Mouse (Mus musculus): ENCODE results near the gene Arfgef2. TPM values are rescaled to one million over a fixed set of nuclear protein-coding genes. Genes with fewer than 3 reads are reported as not detected.
A peak's percentile ranks its signal among the peaks of the same experiment; 100 is the strongest.

Gene Arfgef2
- polyA plus RNA-seq, 1 experiment from 2014 or later = 11.1 TPM

- Histone ChIP-seq H3K4me3 (no peak overlapping the region), H3K4me2 (no peak overlapping the region), H3K9ac (no peak overlapping the region), H3K4me1 (replicated peaks) (peaks cover 15% of the 10 kb centered on the region), H3K36me3 (no peaks in the 10 kb centered on the region), H3K9me3 (replicated peaks) (no peaks in the 10 kb centered on the region), H3K27me3 (replicated peaks) (no peaks in the 10 kb centered on the region), H3K27ac (ENCODE audit: poor library complexity, severe bottlenecking) (no peak overlapping the region)
- ATAC-seq (ENCODE audit: insufficient number of reproducible peaks, low FRiP score) = no peak
- WGBS = 88% methylated on average over 5 of the region's 5 CpGs
Measured at GRCm38 (mm10) chr2:166809499-166809898, 4.1 kb downstream of the Arfgef2 start.

- H3K27me3 ChIP-seq (replicated peaks) = no peaks in the 10 kb centered on the region
- no peak overlapping the region for H3K4me3 ChIP-seq
- peaks cover 15% of the 10 kb centered on the region for H3K4me1 ChIP-seq (replicated peaks)
- 88% methylated on average over 10 of the region's 10 CpGs for WGBS
- no peak for ATAC-seq (ENCODE audit: insufficient number of reproducible peaks, low FRiP score)
- no peak overlapping the region for H3K4me2 ChIP-seq
- H3K36me3 ChIP-seq = no peaks in the 10 kb centered on the region
- no peaks in the 10 kb centered on the region for H3K9me3 ChIP-seq (replicated peaks)
- H3K27ac ChIP-seq (ENCODE audit: poor library complexity, severe bottlenecking) = no peak overlapping the region
- no peak overlapping the region for H3K9ac ChIP-seq
Measured at GRCm38 (mm10) chr2:166810821-166811220, 5.4 kb downstream of the Arfgef2 start.

GRCm38 (mm10) chr2:166818463-166819143, 13.2 kb downstream of the Arfgef2 start:
- Histone ChIP-seq H3K36me3 (peaks cover 5% of the 10 kb centered on the region; the same call in 1 of the 2 replicates), H3K9me3 (replicated peaks) (no peaks in the 10 kb centered on the region), H3K9ac (no peak overlapping the region), H3K4me3 (no peak overlapping the region), H3K27ac (ENCODE audit: poor library complexity, severe bottlenecking) (no peak overlapping the region), H3K4me1 (replicated peaks) (peaks cover 49% of the 10 kb centered on the region), H3K4me2 (no peak overlapping the region), H3K27me3 (replicated peaks) (no peaks in the 10 kb centered on the region)
- ATAC-seq (ENCODE audit: insufficient number of reproducible peaks, low FRiP score) = no peak
- 81% methylated on average over 9 of the region's 9 CpGs for WGBS

GRCm38 (mm10) chr2:166819849-166820248, 14.5 kb downstream of the Arfgef2 start:
- peaks cover 5% of the 10 kb centered on the region; the same call in 1 of the 2 replicates for H3K36me3 ChIP-seq
- peaks cover 49% of the 10 kb centered on the region for H3K4me1 ChIP-seq (replicated peaks)
- no peaks in the 10 kb centered on the region for H3K9me3 ChIP-seq (replicated peaks)
- no peak overlapping the region for H3K4me2 ChIP-seq
- no peak overlapping the region for H3K27ac ChIP-seq (ENCODE audit: poor library complexity, severe bottlenecking)
- H3K27me3 ChIP-seq (replicated peaks) = no peaks in the 10 kb centered on the region
- no peak overlapping the region for H3K4me3 ChIP-seq
- no peak overlapping the region; the same call in 1 of the 2 replicates for H3K9ac ChIP-seq
- no peak for ATAC-seq (ENCODE audit: insufficient number of reproducible peaks, low FRiP score)
- 74% methylated on average over 8 of the region's 8 CpGs for WGBS

GRCm38 (mm10) chr2:166820844-166821243, 15.5 kb downstream of the Arfgef2 start:
- Histone ChIP-seq H3K9ac (peak overlapping the region; percentile 5), H3K4me3 (no peak overlapping the region), H3K4me1 (replicated peaks) (peaks cover 49% of the 10 kb centered on the region), H3K36me3 (peaks cover 5% of the 10 kb centered on the region; the same call in 1 of the 2 replicates), H3K4me2 (peak overlapping the region; percentile 11; the same call in 1 of the 2 replicates), H3K9me3 (replicated peaks) (no peaks in the 10 kb centered on the region), H3K27ac (ENCODE audit: poor library complexity, severe bottlenecking) (0 out of 2 replicates have a peak overlapping the region, but pooled peaks have one; percentile 42), H3K27me3 (replicated peaks) (no peaks in the 10 kb centered on the region)
- 31% methylated on average over 2 of the region's 2 CpGs for WGBS
- no peak; the same call in 1 of the 2 replicates for ATAC-seq (ENCODE audit: insufficient number of reproducible peaks, low FRiP score)

- H3K27me3 ChIP-seq (replicated peaks) = no peaks in the 10 kb centered on the region
- no peak overlapping the region for H3K9ac ChIP-seq
- H3K36me3 ChIP-seq = peaks cover 5% of the 10 kb centered on the region; the same call in 1 of the 2 replicates
- 66% methylated on average over 3 of the region's 3 CpGs for WGBS
- no peak for ATAC-seq (ENCODE audit: insufficient number of reproducible peaks, low FRiP score)
- no peak overlapping the region for H3K27ac ChIP-seq (ENCODE audit: poor library complexity, severe bottlenecking)
- H3K4me2 ChIP-seq = no peak overlapping the region
- peaks cover 49% of the 10 kb centered on the region for H3K4me1 ChIP-seq (replicated peaks)
- H3K4me3 ChIP-seq = no peak overlapping the region
- no peaks in the 10 kb centered on the region for H3K9me3 ChIP-seq (replicated peaks)
Measured at GRCm38 (mm10) chr2:166821406-166821805, 16.0 kb downstream of the Arfgef2 start.

- no peak for ATAC-seq (ENCODE audit: insufficient number of reproducible peaks, low FRiP score)
- WGBS = 46% methylated on average over 10 of the region's 10 CpGs
- Histone ChIP-seq H3K27me3 (replicated peaks) (no peaks in the 10 kb centered on the region), H3K9me3 (replicated peaks) (no peaks in the 10 kb centered on the region), H3K36me3 (peaks cover 8% of the 10 kb centered on the region; the same call in 1 of the 2 replicates), H3K9ac (no peak overlapping the region), H3K4me2 (no peak overlapping the region), H3K4me3 (no peak overlapping the region), H3K4me1 (replicated peaks) (peaks cover 49% of the 10 kb centered on the region), H3K27ac (ENCODE audit: poor library complexity, severe bottlenecking) (no peak overlapping the region)
Measured at GRCm38 (mm10) chr2:166822119-166822826, 16.9 kb downstream of the Arfgef2 start.

- Histone ChIP-seq H3K36me3 (peaks cover 10% of the 10 kb centered on the region), H3K4me2 (no peak overlapping the region), H3K4me1 (replicated peaks) (peaks cover 49% of the 10 kb centered on the region), H3K27ac (ENCODE audit: poor library complexity, severe bottlenecking) (no peak overlapping the region), H3K9me3 (replicated peaks) (no peaks in the 10 kb centered on the region), H3K27me3 (replicated peaks) (no peaks in the 10 kb centered on the region), H3K9ac (no peak overlapping the region), H3K4me3 (no peak overlapping the region)
- WGBS = 73% methylated on average over 2 of the region's 2 CpGs
- ATAC-seq (ENCODE audit: insufficient number of reproducible peaks, low FRiP score) = no peak
Measured at GRCm38 (mm10) chr2:166822901-166823300, 17.5 kb downstream of the Arfgef2 start.

GRCm38 (mm10) chr2:166824386-166824785, 19.0 kb downstream of the Arfgef2 start:
- Histone ChIP-seq H3K4me1 (replicated peaks) (peaks cover 35% of the 10 kb centered on the region), H3K4me3 (no peak overlapping the region), H3K27ac (ENCODE audit: poor library complexity, severe bottlenecking) (no peak overlapping the region), H3K4me2 (no peak overlapping the region), H3K27me3 (replicated peaks) (no peaks in the 10 kb centered on the region), H3K9me3 (replicated peaks) (no peaks in the 10 kb centered on the region), H3K9ac (no peak overlapping the region), H3K36me3 (peaks cover 17% of the 10 kb centered on the region)
- 88% methylated on average over 5 of the region's 5 CpGs for WGBS
- no peak for ATAC-seq (ENCODE audit: insufficient number of reproducible peaks, low FRiP score)

GRCm38 (mm10) chr2:166824998-166825397, 19.6 kb downstream of the Arfgef2 start:
- Histone ChIP-seq H3K27me3 (replicated peaks) (no peaks in the 10 kb centered on the region), H3K36me3 (peaks cover 23% of the 10 kb centered on the region), H3K9ac (no peak overlapping the region), H3K4me2 (no peak overlapping the region), H3K4me1 (replicated peaks) (peaks cover 29% of the 10 kb centered on the region), H3K27ac (ENCODE audit: poor library complexity, severe bottlenecking) (no peak overlapping the region), H3K4me3 (no peak overlapping the region), H3K9me3 (replicated peaks) (no peaks in the 10 kb centered on the region)
- no peak for ATAC-seq (ENCODE audit: insufficient number of reproducible peaks, low FRiP score)
- WGBS = 87% methylated on average over 5 of the region's 5 CpGs

GRCm38 (mm10) chr2:166826491-166827224, 21.3 kb downstream of the Arfgef2 start:
- no peak overlapping the region for H3K9ac ChIP-seq
- peaks cover 13% of the 10 kb centered on the region for H3K4me1 ChIP-seq (replicated peaks)
- ATAC-seq (ENCODE audit: insufficient number of reproducible peaks, low FRiP score) = no peak
- H3K9me3 ChIP-seq (replicated peaks) = no peaks in the 10 kb centered on the region
- H3K4me3 ChIP-seq = no peak overlapping the region
- no peaks in the 10 kb centered on the region for H3K27me3 ChIP-seq (replicated peaks)
- peaks cover 25% of the 10 kb centered on the region for H3K36me3 ChIP-seq
- no peak overlapping the region for H3K4me2 ChIP-seq
- no peak overlapping the region for H3K27ac ChIP-seq (ENCODE audit: poor library complexity, severe bottlenecking)
- WGBS = 80% methylated on average over 8 of the region's 8 CpGs

All from heart, embryonic 12.5 days (tissue).